Mouse (Mus musculus): ENCODE data around the gene Wnt5a. TPM values are rescaled to one million over a fixed set of nuclear protein-coding genes. Genes with fewer than 3 reads are reported as not detected.

The Wnt5a gene
- polyA plus RNA-seq, 1 experiment from 2014 or later: 12.2 TPM

DNA sequence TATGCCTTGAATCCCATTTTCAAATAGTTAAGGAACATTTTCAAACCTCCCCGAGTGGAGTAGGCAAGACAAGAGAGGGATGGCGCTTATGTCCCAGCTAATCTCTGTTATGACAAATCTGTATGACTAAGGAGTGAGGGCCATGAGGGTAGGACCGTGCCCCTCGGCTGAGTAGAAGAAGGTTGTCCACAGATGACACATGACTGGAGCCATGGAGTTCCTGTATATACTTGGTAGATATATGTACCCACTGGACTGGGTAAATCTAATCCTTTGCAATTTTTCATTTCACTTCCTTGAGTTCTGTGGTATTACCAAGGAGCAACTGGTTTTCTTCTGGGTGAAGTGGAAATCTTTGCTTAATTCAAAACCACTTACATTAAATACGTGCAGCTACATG, 10.3 kb upstream of the Wnt5a start:
- H3K9me3 ChIP-seq (ENCODE audit: control insufficient read depth, low read length): no peaks in the 10 kb centered on the region
- ATAC-seq (ENCODE audit: low FRiP score, low TSS enrichment) (no peak), DNase-seq (ENCODE audit: low spot score) (no peak)
- H3K9ac ChIP-seq (ENCODE audit: low read length): no peak overlapping the region
- no peaks in the 10 kb centered on the region for H3K36me3 ChIP-seq (ENCODE audit: control insufficient read depth, insufficient read depth, low read length)
- TF ChIP-seq CTCF (IDR thresholded peaks at IDR 0.05; ENCODE audit: low read depth) (no peak), EP300 (optimal IDR thresholded peaks at IDR 0.05) (no peak)
- H3K4me2 ChIP-seq (replicated peaks; ENCODE audit: low read depth): no peak overlapping the region
- WGBS: 54% methylated on average over 5 of the region's 5 CpGs
- no peaks in the 10 kb centered on the region for H3K4me1 ChIP-seq (replicated peaks; ENCODE audit: control insufficient read depth, insufficient read depth)
- H3K4me3 ChIP-seq (ENCODE audit: low read depth, low read length): no peak overlapping the region
- H3K27me3 ChIP-seq (ENCODE audit: control insufficient read depth, insufficient read depth, low read length): no peaks in the 10 kb centered on the region
- H3K27ac ChIP-seq (replicated peaks): no peak overlapping the region

DNA sequence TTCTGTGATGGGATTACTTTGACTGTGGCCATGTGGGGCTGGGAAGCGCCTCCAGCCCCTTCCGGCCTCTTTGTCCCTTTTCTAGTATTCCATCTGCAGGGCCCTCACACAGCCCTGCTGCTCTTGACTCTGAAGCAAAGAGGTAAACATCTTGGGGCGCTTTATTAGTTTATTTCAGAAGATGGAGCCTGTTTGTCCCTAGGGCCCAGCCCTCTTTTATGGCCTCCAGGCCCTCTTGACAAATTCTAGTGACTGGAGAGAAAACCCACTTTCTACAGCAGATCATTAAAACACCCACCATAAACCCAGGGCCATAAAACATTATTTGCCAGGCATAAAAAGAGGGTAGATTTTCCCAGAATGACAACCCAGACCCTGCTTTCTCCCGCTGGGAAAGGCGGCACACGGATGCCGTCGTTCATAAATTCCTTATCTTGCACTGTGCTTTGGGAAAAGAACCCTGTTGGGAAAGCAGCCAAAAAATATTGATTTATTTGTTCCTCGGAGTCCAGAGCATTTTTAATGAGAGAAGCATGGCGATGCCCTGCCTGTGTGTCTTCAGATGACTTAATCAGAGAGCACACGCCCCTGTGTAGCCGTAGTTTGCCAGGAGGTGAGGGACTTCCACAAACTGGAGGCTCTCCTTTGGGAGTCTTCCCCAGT, 3.2 kb upstream of the Wnt5a start:
- ATAC-seq (ENCODE audit: low FRiP score, low TSS enrichment) (no peak), DNase-seq (ENCODE audit: low spot score) (no peak)
- H3K36me3 ChIP-seq (ENCODE audit: control insufficient read depth, insufficient read depth, low read length): no peaks in the 10 kb centered on the region
- H3K27me3 ChIP-seq (ENCODE audit: control insufficient read depth, insufficient read depth, low read length): no peaks in the 10 kb centered on the region
- 45% methylated on average over 12 of the region's 12 CpGs for WGBS
- no peak overlapping the region for H3K27ac ChIP-seq (replicated peaks)
- 0 out of 2 replicates have a peak, but pooled peaks cover 3% of the 10 kb centered on the region for H3K4me1 ChIP-seq (replicated peaks; ENCODE audit: control insufficient read depth, insufficient read depth)
- H3K4me2 ChIP-seq (replicated peaks; ENCODE audit: low read depth): no peak overlapping the region
- TF ChIP-seq CTCF (IDR thresholded peaks at IDR 0.05; ENCODE audit: low read depth) (no peak), EP300 (optimal IDR thresholded peaks at IDR 0.05) (no peak)
- no peak overlapping the region for H3K9ac ChIP-seq (ENCODE audit: low read length)
- no peaks in the 10 kb centered on the region for H3K9me3 ChIP-seq (ENCODE audit: control insufficient read depth, low read length)
- no peak overlapping the region for H3K4me3 ChIP-seq (ENCODE audit: low read depth, low read length)

DNA sequence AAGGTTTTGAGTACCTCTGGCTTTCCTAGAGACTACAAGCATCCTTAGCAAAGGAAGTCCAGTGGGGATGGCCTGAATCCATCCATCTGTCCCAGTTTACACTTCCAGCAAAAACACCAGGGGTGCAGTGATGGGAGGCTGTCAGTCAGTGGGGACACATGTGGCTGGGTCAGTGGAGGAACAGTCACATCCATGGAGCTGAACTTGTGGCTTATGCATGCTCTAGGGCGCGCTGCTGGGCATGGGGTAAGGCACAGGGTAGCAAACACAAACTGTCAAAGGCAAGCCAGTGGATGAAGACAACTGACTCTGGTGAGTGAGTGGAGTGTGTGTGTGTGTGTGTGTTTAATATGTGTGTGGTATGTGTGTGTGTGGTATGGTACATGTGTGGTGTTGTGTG, 1.3 kb upstream of the Wnt5a start:
- Histone ChIP-seq H3K36me3 (ENCODE audit: control insufficient read depth, insufficient read depth, low read length) (no peaks in the 10 kb centered on the region), H3K27ac (replicated peaks) (no peak overlapping the region), H3K4me2 (replicated peaks; ENCODE audit: low read depth) (no peak overlapping the region), H3K9ac (ENCODE audit: low read length) (no peak overlapping the region), H3K4me1 (replicated peaks; ENCODE audit: control insufficient read depth, insufficient read depth) (0 out of 2 replicates have a peak, but pooled peaks cover 3% of the 10 kb centered on the region), H3K4me3 (ENCODE audit: low read depth, low read length) (no peak overlapping the region), H3K9me3 (ENCODE audit: control insufficient read depth, low read length) (no peaks in the 10 kb centered on the region), H3K27me3 (ENCODE audit: control insufficient read depth, insufficient read depth, low read length) (no peaks in the 10 kb centered on the region)
- ATAC-seq (ENCODE audit: low FRiP score, low TSS enrichment): no peak
- WGBS: 87% methylated on average over 2 of the region's 2 CpGs
- DNase-seq (ENCODE audit: low spot score): no peak
- TF ChIP-seq CTCF (IDR thresholded peaks at IDR 0.05; ENCODE audit: low read depth): no peak
- no peak for TF ChIP-seq EP300 (optimal IDR thresholded peaks at IDR 0.05)

DNA sequence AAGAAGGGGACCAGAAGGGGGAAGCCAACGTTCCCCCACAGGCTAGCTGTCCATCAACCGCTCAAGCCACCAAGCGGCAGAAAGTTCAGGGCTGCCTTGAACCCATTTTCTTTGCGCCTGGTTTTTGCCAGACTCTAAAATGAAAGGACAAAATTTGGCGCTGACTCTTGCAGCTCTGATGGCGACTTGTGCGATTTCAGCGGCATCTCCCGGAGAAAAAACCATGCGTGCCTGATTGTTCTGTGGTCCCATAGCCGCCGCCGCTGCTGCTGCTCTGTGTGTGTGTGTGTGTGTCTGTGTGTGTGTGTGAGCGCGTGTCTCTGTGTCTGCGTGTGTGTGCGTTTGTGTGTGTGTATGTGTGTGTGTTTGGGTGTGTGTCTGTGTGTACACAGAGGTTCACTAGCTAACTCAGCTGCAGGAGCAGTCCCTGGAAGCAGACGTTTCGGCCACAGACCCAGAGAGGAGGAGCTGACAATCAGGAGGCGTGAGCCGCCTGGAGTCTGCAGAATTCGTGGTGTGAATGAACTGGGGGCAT, 568 bp downstream of the Wnt5a start:
- H3K27me3 ChIP-seq (ENCODE audit: control insufficient read depth, insufficient read depth, low read length): no peaks in the 10 kb centered on the region
- no peaks in the 10 kb centered on the region for H3K9me3 ChIP-seq (ENCODE audit: control insufficient read depth, low read length)
- peak overlapping the region; percentile 73 for H3K9ac ChIP-seq (ENCODE audit: low read length)
- H3K4me2 ChIP-seq (replicated peaks; ENCODE audit: low read depth): peak overlapping the region; percentile 86
- TF ChIP-seq CTCF (IDR thresholded peaks at IDR 0.05; ENCODE audit: low read depth) (peak; percentile 33), EP300 (optimal IDR thresholded peaks at IDR 0.05) (no peak)
- H3K4me3 ChIP-seq (ENCODE audit: low read depth, low read length): peak overlapping the region; percentile 73
- no peaks in the 10 kb centered on the region for H3K36me3 ChIP-seq (ENCODE audit: control insufficient read depth, insufficient read depth, low read length)
- H3K4me1 ChIP-seq (replicated peaks; ENCODE audit: control insufficient read depth, insufficient read depth): peaks cover 4% of the 10 kb centered on the region; the same call in 1 of the 2 replicates
- under 1% methylated on average over 22 of the region's 22 CpGs for WGBS
- H3K27ac ChIP-seq (replicated peaks): peak overlapping the region; percentile 89
- DNase-seq (ENCODE audit: low spot score) (peak; percentile 59), ATAC-seq (ENCODE audit: low FRiP score, low TSS enrichment) (0 out of 2 replicates have a peak, but pooled peaks have one; percentile 36)

DNA sequence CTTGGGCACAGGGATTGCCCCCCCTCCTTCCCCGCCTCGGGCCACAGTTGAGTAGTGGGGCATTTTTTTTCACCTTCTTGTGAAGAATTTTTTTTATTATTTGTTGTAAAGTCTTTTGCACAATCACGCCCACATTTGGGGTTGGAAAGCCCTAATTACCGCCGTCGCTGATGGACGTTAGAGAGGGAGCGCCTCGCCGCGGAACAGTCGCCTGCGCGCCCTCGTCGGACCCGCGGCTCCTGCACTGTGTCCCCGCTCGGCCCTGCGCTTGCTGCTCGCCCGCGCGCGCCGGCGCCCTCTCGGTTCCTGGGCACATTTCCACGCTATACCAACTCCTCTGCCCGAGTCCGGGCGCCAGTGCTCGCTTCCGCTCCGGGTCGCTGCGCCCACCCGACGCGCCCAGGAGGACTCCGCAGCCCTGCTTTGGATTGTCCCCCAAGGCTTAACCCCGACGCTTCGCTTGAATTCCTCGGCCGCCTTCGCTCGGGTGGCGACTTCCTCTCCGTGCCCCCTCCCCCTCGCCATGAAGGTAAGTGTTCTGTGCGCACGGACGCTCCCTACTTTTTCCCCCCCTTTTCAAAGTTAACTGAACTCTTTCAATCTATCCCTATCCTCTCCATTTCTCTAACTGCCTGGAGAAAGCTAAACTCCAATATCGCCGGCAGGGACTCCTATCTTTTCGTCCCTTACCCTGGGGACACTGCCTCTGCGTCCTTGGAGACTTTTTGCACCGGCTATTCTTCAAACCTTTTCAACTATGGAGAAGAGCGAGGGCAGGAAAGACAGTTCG, 1.2 kb downstream of the Wnt5a start:
- peaks cover 7% of the 10 kb centered on the region; the same call in 1 of the 2 replicates for H3K4me1 ChIP-seq (replicated peaks; ENCODE audit: control insufficient read depth, insufficient read depth)
- ATAC-seq (ENCODE audit: low FRiP score, low TSS enrichment) (peak; percentile 30; the same call in 1 of the 2 replicates), DNase-seq (ENCODE audit: low spot score) (peak; percentile 40)
- H3K4me3 ChIP-seq (ENCODE audit: low read depth, low read length): peak overlapping the region; percentile 73
- H3K9ac ChIP-seq (ENCODE audit: low read length): peak overlapping the region; percentile 73
- no peak for TF ChIP-seq EP300 (optimal IDR thresholded peaks at IDR 0.05)
- TF ChIP-seq CTCF (IDR thresholded peaks at IDR 0.05; ENCODE audit: low read depth): no peak
- H3K27ac ChIP-seq (replicated peaks): peak overlapping the region; percentile 89
- no peaks in the 10 kb centered on the region for H3K27me3 ChIP-seq (ENCODE audit: control insufficient read depth, insufficient read depth, low read length)
- WGBS: under 1% methylated on average over 61 of the region's 62 CpGs
- no peaks in the 10 kb centered on the region for H3K36me3 ChIP-seq (ENCODE audit: control insufficient read depth, insufficient read depth, low read length)
- H3K4me2 ChIP-seq (replicated peaks; ENCODE audit: low read depth): peak overlapping the region; percentile 86
- H3K9me3 ChIP-seq (ENCODE audit: control insufficient read depth, low read length): no peaks in the 10 kb centered on the region
